Mouse (Mus musculus): ENCODE data around the gene Dhrs4. TPM values are rescaled to one million over a fixed set of nuclear protein-coding genes. Genes with fewer than 3 reads are reported as not detected.

The Dhrs4 gene
- total RNA-seq, 2 experiments from 2014 or later, result 118 to 130 TPM

GRCm38 (mm10) chr14:55524062-55524461 is 45.5 kb downstream of the Dhrs4 start:
- intact Hi-C loops (cut with DNase I), result no loop called here
- no peak for DNase-seq

- DNase-seq, result no peak
- intact Hi-C loops (cut with DNase I), result no loop called here
These were observed 46.2 kb downstream of the Dhrs4 start, which contains the start of gene Nrl for GRCm38 (mm10) chr14:55524785-55525184. TSS of gene Nrl (minus strand) at chr14:55524981.

- no peak for DNase-seq
- intact Hi-C loops (cut with DNase I), result no loop called here
These were observed 48.1 kb downstream of the Dhrs4 start for GRCm38 (mm10) chr14:55526674-55527073.

GRCm38 (mm10) chr14:55527940-55528339 is 49.4 kb downstream of the Dhrs4 start:
- DNase-seq, result peak in 1 of 2 experiments; percentile 25
- intact Hi-C loops (cut with DNase I), result no loop called here

GRCm38 (mm10) chr14:55536116-55536745 is 57.7 kb downstream of the Dhrs4 start:
- DNase-seq, result peak; percentile 31 to 47
- intact Hi-C loops (cut with DNase I), result loop anchor here (2.0 to 10.0 kb wide), 2 partner anchors 39 to 391 kb away; no protein-coding TSS in a partner anchor

Other genes starting within 250 kb of the Dhrs4 start
- 1 to 10 TPM; 3.1 to 3.2 TPM for gene Carmil3, start 11.9 kb downstream of the Dhrs4 start, total RNA-seq (2021)
- not detected for gene Cpne6, start 31.7 kb downstream of the Dhrs4 start, total RNA-seq (2021)
- not detected for gene Nrl, start 46.2 kb downstream of the Dhrs4 start, total RNA-seq (2021)
- 10 to 100 TPM; 12.9 to 13.2 TPM for gene Pck2, start 61.5 kb downstream of the Dhrs4 start, total RNA-seq (2021)
- 100 to 1,000 TPM; 138 to 148 TPM for gene Dcaf11, start 81.2 kb downstream of the Dhrs4 start, total RNA-seq (2021)
- gene A730061H03Rik, start 81.6 kb downstream of the Dhrs4 start, total RNA-seq (2021), result not detected
- gene Fitm1, start 96.9 kb downstream of the Dhrs4 start, total RNA-seq (2021), result 100 to 1,000 TPM; 188 to 200 TPM
- 100 to 1,000 TPM; 250 to 298 TPM for gene Psme1, start 99.4 kb downstream of the Dhrs4 start, total RNA-seq (2021)
- gene Emc9, start 106.5 kb downstream of the Dhrs4 start, total RNA-seq (2021), result 10 to 100 TPM; 59.7 to 63.2 TPM
- gene Psme2, start 112.4 kb downstream of the Dhrs4 start, total RNA-seq (2021), result 100 to 1,000 TPM; 103 to 107 TPM
- gene Rnf31, start 113.0 kb downstream of the Dhrs4 start, total RNA-seq (2021), result 10 to 100 TPM; 29.1 to 35.0 TPM
- 10 to 100 TPM; 10.6 to 17.7 TPM for gene Irf9, start 124.8 kb downstream of the Dhrs4 start, total RNA-seq (2021)
- gene Rec8, start 139.3 kb downstream of the Dhrs4 start, total RNA-seq (2021), result under 1 TPM; 0.11 to 0.19 TPM
- gene Ipo4, start 157.2 kb downstream of the Dhrs4 start, total RNA-seq (2021), result 10 to 100 TPM; 54.1 to 62.7 TPM
- 1 to 10 TPM; 3.0 to 3.7 TPM for gene Gm49378, start 159.1 kb downstream of the Dhrs4 start, total RNA-seq (2021)
- 10 to 100 TPM; 38.3 to 42.1 TPM for gene Tm9sf1, start 165.0 kb downstream of the Dhrs4 start, total RNA-seq (2021)
- under 1 TPM; 0.51 to 0.61 TPM for gene Tssk4, start 171.4 kb downstream of the Dhrs4 start, total RNA-seq (2021)
- 10 to 100 TPM; 42.6 to 57.7 TPM for gene Mdp1, start 181.8 kb downstream of the Dhrs4 start, total RNA-seq (2021)
- 10 to 100 TPM; 10.8 to 11.0 TPM for gene Gmpr2, start 193.2 kb downstream of the Dhrs4 start, total RNA-seq (2021)
- 100 to 1,000 TPM; 242 to 257 TPM for gene Nedd8, start 193.4 kb downstream of the Dhrs4 start, total RNA-seq (2021)
- 10 to 100 TPM in 1 of 2 experiments, 1 to 10 TPM in 1; 10.0 to 12.9 TPM for gene Tinf2, start 203.1 kb downstream of the Dhrs4 start, total RNA-seq (2021)
- under 1 TPM; 0.31 to 0.33 TPM for gene Tgm1, start 235.2 kb downstream of the Dhrs4 start, total RNA-seq (2021)
- 10 to 100 TPM; 12.7 to 13.3 TPM for gene Rabggta, start 243.5 kb downstream of the Dhrs4 start, total RNA-seq (2021)